Mouse (Mus musculus) hindbrain, embryonic 14.5 days (tissue): ENCODE data around the gene Catsperz. TPM values are rescaled to one million over a fixed set of nuclear protein-coding genes. Genes with fewer than 3 reads are reported as not detected.
"Not testable (repeated sequence)": the region's sequence is repeated elsewhere in the genome, so short reads cannot be mapped to it uniquely, and the experiment has no call there.

Source experiments
- ATAC-seq: fragments of 200-750 bp; cut with Nextera tagmentation; 2 replicates; pipeline ENCODE4 v1.8.0; 2017; ENCODE audit warnings: moderate number of reproducible peaks, mild to moderate bottlenecking, moderate TSS enrichment, moderate library complexity; ENCODE audit not compliant: low FRiP score
- DNase-seq: peaks from one replicate; pipeline ENCODE4 v3.0.0-alpha.2; 2015; ENCODE audit warnings: low spot score
- H3K27ac ChIP-seq: fragments of 300-500 bp; sonication (generic); 2 replicates; pipeline ENCODE4 v1.5.1; 2014; ENCODE audit warnings: mild to moderate bottlenecking, moderate library complexity
- H3K27me3 ChIP-seq: fragments of 300-500 bp; sonication (generic); 2 replicates; pipeline ENCODE4 v1.6.1; 2014; ENCODE audit warnings: mild to moderate bottlenecking, low read length, mixed read lengths; ENCODE audit not compliant: control insufficient read depth, insufficient read depth
- H3K36me3 ChIP-seq: fragments of 300-500 bp; sonication (generic); replicated peaks from 2 replicates; pipeline ENCODE4 v1.6.1; 2014; ENCODE audit not compliant: control insufficient read depth, insufficient read depth
- H3K4me1 ChIP-seq: fragments of 300-500 bp; sonication (generic); replicated peaks from 2 replicates; pipeline ENCODE4 v1.6.1; 2014; ENCODE audit warnings: antibody characterized with exemption, low read length, mixed read lengths; ENCODE audit not compliant: control insufficient read depth, insufficient read depth
- H3K4me2 ChIP-seq: fragments of 300-500 bp; sonication (generic); replicated peaks from 2 replicates; pipeline ENCODE4 v1.6.1; 2014; ENCODE audit warnings: mild to moderate bottlenecking, moderate library complexity
- H3K4me3 ChIP-seq: fragments of 300-500 bp; sonication (generic); replicated peaks from 2 replicates; pipeline ENCODE4 v1.5.1; 2014; ENCODE audit warnings: mild to moderate bottlenecking, low read length
- H3K9ac ChIP-seq: fragments of 300-500 bp; sonication (generic); 2 replicates; pipeline ENCODE4 v1.6.1; 2014
- H3K9me3 ChIP-seq: fragments of 300-500 bp; sonication (generic); 2 replicates; pipeline ENCODE4 v1.6.1; 2016; ENCODE audit warnings: low read length; ENCODE audit not compliant: control insufficient read depth
- WGBS: fragments of 180-500 bp; shearing (Covaris S2); extraction: QIAGEN DNeasy Blood & Tissue Kit; methylation state at CpG from one replicate; pipeline ENCODE4 v1.1.7; 2014; 5-methylcytosine and 5-hydroxymethylcytosine counted together
- polyA plus RNA-seq: library from polyadenylated mRNA; unstranded; fragments of >200 nt; fragmentation: Nextera tagmentation; extraction: Ambion mirVana; gene quantifications from 2 replicates; pipeline ENCODE4 v1.2.1, GENCODE M21; 2014

The Catsperz gene
- polyA plus RNA-seq, 1 experiment from 2014 or later, result 1.7 TPM

DNA sequence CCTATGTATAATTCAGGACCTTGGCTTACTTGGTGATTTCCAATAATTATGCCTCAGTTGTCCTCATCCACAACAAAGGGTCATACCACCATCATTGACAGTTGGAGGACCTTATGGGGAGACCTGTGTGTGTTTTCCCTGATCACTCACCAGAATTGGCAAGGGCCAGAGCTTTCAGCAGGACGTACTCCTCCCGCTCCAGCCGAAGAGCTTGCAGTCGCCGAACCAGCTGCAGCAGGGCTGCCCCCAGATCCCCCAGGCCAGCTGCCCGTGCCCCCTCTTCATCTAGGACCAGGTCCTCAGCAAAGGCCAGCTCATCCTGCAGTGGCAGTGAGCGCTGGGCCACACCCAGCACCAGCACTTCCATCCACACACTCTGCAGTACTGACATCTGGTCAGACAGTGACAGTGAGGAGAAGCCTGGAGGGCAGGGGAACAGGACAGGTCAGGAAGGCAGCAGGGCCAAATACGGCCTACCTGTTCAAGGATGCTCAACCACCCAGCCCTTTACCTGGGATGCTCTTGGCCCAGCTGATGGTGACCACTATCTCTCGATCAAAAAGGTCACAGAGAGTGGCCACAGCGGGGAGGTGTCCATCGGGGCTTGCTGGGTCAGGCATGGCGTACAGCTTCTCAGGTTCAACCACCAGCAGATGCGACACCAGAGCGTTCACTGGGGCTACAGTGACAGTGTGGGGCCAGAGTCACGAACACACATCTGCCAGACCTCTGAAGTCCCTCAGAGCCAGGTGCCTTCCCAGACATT, 12.8 kb downstream of the Catsperz start:
- Histone ChIP-seq H3K4me1 (peaks cover 25% of the 10 kb centered on the region), H3K27ac (no peak overlapping the region), H3K4me2 (no peak overlapping the region), H3K4me3 (no peak overlapping the region), H3K27me3 (no peaks in the 10 kb centered on the region), H3K36me3 (peaks cover 35% of the 10 kb centered on the region), H3K9me3 (no peaks in the 10 kb centered on the region), H3K9ac (no peak overlapping the region)
- 96% methylated on average over 15 of the region's 15 CpGs for WGBS
- no peak for ATAC-seq
- DNase-seq, result no peak

- ATAC-seq, result no peak
- Histone ChIP-seq H3K36me3 (peaks cover 45% of the 10 kb centered on the region), H3K4me2 (peak overlapping the region; percentile 94), H3K4me1 (peaks cover 27% of the 10 kb centered on the region), H3K4me3 (no peak overlapping the region), H3K9ac (no peak overlapping the region), H3K27ac (no peak overlapping the region), H3K9me3 (no peaks in the 10 kb centered on the region), H3K27me3 (no peaks in the 10 kb centered on the region)
- WGBS, result 86% methylated on average over 19 of the region's 19 CpGs
- no peak for DNase-seq
Measured at GRCm38 (mm10) chr19:6911101-6912074, 13.8 kb downstream of the Catsperz start.

GRCm38 (mm10) chr19:6910306-6910705, 14.9 kb downstream of the Catsperz start:
- ATAC-seq, H3K27me3 ChIP-seq, DNase-seq, H3K9me3 ChIP-seq: not testable (repeated sequence)
- Histone ChIP-seq H3K4me3 (peak overlapping the region; percentile 71), H3K36me3 (peaks cover 55% of the 10 kb centered on the region), H3K4me1 (peaks cover 27% of the 10 kb centered on the region), H3K9ac (peak overlapping the region; percentile 83), H3K4me2 (peak overlapping the region; percentile 94), H3K27ac (peak overlapping the region; percentile 97)
- WGBS, result under 1% methylated on average over 28 of the region's 30 CpGs

DNA sequence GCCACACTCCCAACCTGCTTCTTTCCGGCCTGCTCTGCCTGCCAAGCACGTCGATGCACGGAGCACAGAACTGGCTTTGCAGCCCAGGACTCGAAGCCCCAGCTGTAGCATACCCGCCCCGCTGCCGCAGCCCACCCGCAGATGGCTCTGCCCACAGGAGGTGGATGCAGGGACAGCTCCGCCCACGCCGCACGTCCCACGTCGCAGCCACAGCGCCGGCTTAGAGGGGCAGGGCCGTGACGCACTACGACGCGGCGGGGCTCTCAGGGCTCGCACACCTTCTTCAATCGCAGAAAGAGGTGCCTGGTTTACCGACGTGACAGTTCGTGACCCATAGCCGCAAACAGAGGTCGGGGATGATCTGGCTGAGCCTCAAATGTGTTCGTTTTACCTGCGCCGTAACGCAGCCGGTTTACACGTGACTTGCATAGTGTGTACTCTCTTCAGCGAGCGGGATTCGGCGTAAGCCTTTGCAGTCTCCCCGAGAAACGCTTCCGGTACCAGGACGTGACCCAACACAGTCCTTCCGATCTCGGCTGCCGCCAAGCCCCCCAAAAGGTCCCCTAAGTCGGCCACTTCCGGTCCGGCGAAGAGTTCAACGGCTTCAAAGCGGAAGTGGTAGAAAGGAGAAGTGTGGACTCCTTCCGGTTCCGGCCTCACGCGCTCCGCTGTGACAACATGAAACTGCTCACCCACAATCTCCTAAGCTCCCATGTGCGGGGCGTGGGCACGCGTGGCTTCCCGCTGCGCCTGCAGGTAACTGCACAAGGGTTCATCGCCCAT, 15.5 kb downstream of the Catsperz start, which contains the start of the genes Trmt112 and Prdx5:
Trmt112 (plus strand) TSS at position 192 of the 783 bp plus-strand sequence.
Prdx5 (minus strand) TSS at position 600 of the 783 bp plus-strand sequence.
- WGBS, result under 1% methylated on average over 65 of the region's 65 CpGs
- peak within 1 kb of the TSS; percentile 83 for H3K9ac ChIP-seq
- peak within 1 kb of the TSS; percentile 71 for H3K4me3 ChIP-seq
- peaks cover 61% of the 10 kb centered on the region for H3K36me3 ChIP-seq
- peaks cover 27% of the 10 kb centered on the region for H3K4me1 ChIP-seq
- no peaks in the 10 kb centered on the region for H3K27me3 ChIP-seq
- peak within 1 kb of the TSS; percentile 97 for H3K27ac ChIP-seq
- H3K9me3 ChIP-seq, result no peaks in the 10 kb centered on the region
- ATAC-seq (peak; percentile 92), DNase-seq (peak; percentile 94)
- peak within 1 kb of the TSS; percentile 94 for H3K4me2 ChIP-seq

DNA sequence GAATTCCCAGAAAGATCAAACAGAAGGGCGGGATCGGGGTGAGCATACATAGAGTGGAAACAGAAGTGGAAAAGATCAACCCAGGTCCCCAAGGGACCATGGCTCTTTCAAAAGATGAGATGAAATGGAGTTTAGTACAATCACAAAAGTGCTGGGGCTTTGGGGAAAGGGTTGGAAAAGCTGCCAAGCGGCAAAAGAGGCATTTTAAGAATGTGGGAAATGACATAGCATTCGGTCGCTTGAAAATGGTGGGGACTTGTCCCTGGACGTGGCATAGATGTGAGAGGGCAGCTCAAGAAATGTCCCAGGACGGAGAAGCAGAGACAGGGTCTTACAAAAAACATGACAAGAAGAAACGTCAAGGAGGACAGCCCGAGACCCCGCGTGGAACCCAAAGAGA, 16.2 kb downstream of the Catsperz start:
- 9% methylated on average over 11 of the region's 11 CpGs for WGBS
- H3K36me3 ChIP-seq, result peaks cover 65% of the 10 kb centered on the region
- ATAC-seq, result no peak

GRCm38 (mm10) chr19:6907811-6908540, 17.2 kb downstream of the Catsperz start:
- H3K9ac ChIP-seq, result peak overlapping the region; percentile 83; the same call in 1 of the 2 replicates
- DNase-seq (no peak), ATAC-seq (no peak)
- no peak overlapping the region for H3K27ac ChIP-seq
- H3K36me3 ChIP-seq, result peaks cover 55% of the 10 kb centered on the region
- peaks cover 27% of the 10 kb centered on the region for H3K4me1 ChIP-seq
- no peaks in the 10 kb centered on the region for H3K9me3 ChIP-seq
- no peaks in the 10 kb centered on the region for H3K27me3 ChIP-seq
- 89% methylated on average over 7 of the region's 7 CpGs for WGBS
- peak overlapping the region; percentile 71 for H3K4me3 ChIP-seq
- peak overlapping the region; percentile 94 for H3K4me2 ChIP-seq

More for the DNA sequence above, 16.2 kb downstream of the Catsperz start:
- peak overlapping the region; percentile 94 for H3K4me2 ChIP-seq
- H3K27me3 ChIP-seq, result no peaks in the 10 kb centered on the region
- DNase-seq, result no peak
- no peaks in the 10 kb centered on the region for H3K9me3 ChIP-seq
- H3K4me1 ChIP-seq, result peaks cover 27% of the 10 kb centered on the region
- H3K4me3 ChIP-seq, result peak overlapping the region; percentile 71
- H3K27ac ChIP-seq, result peak overlapping the region; percentile 97
- peak overlapping the region; percentile 83 for H3K9ac ChIP-seq

DNA sequence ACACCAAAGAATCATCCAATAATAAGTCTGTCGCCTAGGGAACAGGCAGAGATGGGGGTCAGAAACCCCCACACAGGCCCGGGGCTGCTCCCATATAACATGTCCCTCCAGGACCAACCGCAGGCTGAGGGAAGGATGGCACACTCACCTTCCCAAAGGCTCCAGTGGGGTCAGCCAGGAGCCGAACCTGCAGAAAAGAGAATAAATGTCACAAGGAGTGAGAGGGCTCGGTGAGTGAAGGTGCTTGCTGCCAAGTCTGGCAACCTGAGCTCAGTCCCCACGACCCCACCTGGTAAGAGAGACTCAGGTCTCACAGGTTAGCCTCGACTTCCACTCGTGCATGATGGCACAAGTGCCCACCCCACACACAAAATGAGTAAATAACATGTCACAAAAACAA, 18.1 kb downstream of the Catsperz start:
- WGBS, result 91% methylated on average over 8 of the region's 8 CpGs
- H3K27me3 ChIP-seq, result no peaks in the 10 kb centered on the region
- DNase-seq, result no peak
- no peak for ATAC-seq
- no peaks in the 10 kb centered on the region for H3K9me3 ChIP-seq
- H3K36me3 ChIP-seq, result peaks cover 47% of the 10 kb centered on the region
- H3K9ac ChIP-seq, result no peak overlapping the region
- no peak overlapping the region for H3K4me2 ChIP-seq
- no peak overlapping the region for H3K27ac ChIP-seq
- H3K4me3 ChIP-seq, result no peak overlapping the region
- peaks cover 27% of the 10 kb centered on the region for H3K4me1 ChIP-seq

DNA sequence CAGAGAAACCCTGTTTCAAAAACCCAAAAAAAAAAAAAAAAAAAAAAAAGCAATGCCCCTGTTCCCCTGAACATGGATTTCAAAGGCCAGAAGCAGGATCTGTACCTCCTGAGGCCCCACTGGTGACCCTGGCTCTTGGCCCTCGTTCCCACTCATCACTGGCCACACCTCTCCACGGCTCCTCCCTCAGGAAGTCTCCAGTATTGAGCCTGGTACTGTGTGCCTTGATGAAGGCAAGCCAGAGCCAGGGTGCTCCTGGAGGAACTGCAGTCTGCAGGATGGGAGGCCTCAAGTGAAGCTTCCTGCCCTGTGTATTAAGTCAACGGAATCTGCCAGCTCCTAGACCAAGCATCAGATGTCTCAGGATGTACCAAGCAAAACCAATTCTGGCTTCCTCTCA, 19.0 kb downstream of the Catsperz start:
- WGBS, result 90% methylated on average over 3 of the region's 3 CpGs
- H3K27ac ChIP-seq, result no peak overlapping the region
- H3K9ac ChIP-seq, result no peak overlapping the region
- H3K4me3 ChIP-seq, result no peak overlapping the region
- ATAC-seq, result no peak
- H3K4me1 ChIP-seq, result peaks cover 21% of the 10 kb centered on the region
- no peak for DNase-seq
- H3K27me3 ChIP-seq, result no peaks in the 10 kb centered on the region
- peaks cover 38% of the 10 kb centered on the region for H3K36me3 ChIP-seq
- no peak overlapping the region for H3K4me2 ChIP-seq
- no peaks in the 10 kb centered on the region for H3K9me3 ChIP-seq
